Mouse (Mus musculus) liver, embryonic 13.5 days (tissue): ENCODE measurements around the gene Tnnt1. TPM values are rescaled to one million over a fixed set of nuclear protein-coding genes. Genes with fewer than 3 reads are reported as not detected.

Experiments used
- ATAC-seq: fragments of 200-750 bp; cut with Nextera tagmentation; 2 replicates; pipeline ENCODE4 v1.8.0; 2017; ENCODE audit warnings: low read depth, mild to moderate bottlenecking, moderate number of reproducible peaks, moderate library complexity
- DNase-seq: peaks from one replicate; pipeline ENCODE4 v3.0.0; 2022
- H3K27ac ChIP-seq: fragments of 300-500 bp; sonication (generic); 2 replicates; pipeline ENCODE4 v1.5.1; 2015; ENCODE audit warnings: moderate library complexity, mild to moderate bottlenecking, inconsistent platforms
- H3K27me3 ChIP-seq: fragments of 300-500 bp; sonication (generic); 2 replicates; pipeline ENCODE4 v1.6.1; 2015; ENCODE audit warnings: mild to moderate bottlenecking, inconsistent platforms
- H3K36me3 ChIP-seq: fragments of 300-500 bp; sonication (generic); 2 replicates; pipeline ENCODE4 v1.6.1; 2015; ENCODE audit warnings: mild to moderate bottlenecking, inconsistent platforms
- H3K4me1 ChIP-seq: fragments of 300-500 bp; sonication (generic); replicated peaks from 2 replicates; pipeline ENCODE4 v1.6.1; 2015; ENCODE audit warnings: inconsistent platforms
- H3K4me2 ChIP-seq: fragments of 300-500 bp; sonication (generic); 2 replicates; pipeline ENCODE4 v1.6.1; 2015; ENCODE audit warnings: inconsistent platforms, mild to moderate bottlenecking, moderate library complexity
- H3K4me3 ChIP-seq: fragments of 300-500 bp; sonication (generic); replicated peaks from 2 replicates; pipeline ENCODE4 v1.5.1; 2015; ENCODE audit warnings: mild to moderate bottlenecking, inconsistent platforms
- H3K9ac ChIP-seq: fragments of 300-500 bp; sonication (generic); 2 replicates; pipeline ENCODE4 v1.6.1; 2015; ENCODE audit warnings: mild to moderate bottlenecking, inconsistent platforms
- H3K9me3 ChIP-seq: fragments of 300-500 bp; sonication (generic); replicated peaks from 2 replicates; pipeline ENCODE4 v1.6.1; 2016; ENCODE audit warnings: inconsistent platforms
- WGBS: fragments of 180-500 bp; shearing (Covaris S2); methylation state at CpG from one replicate; pipeline ENCODE4 v1.1.7; 2015; ENCODE audit not compliant: insufficient replicate concordance; 5-methylcytosine and 5-hydroxymethylcytosine counted together
- polyA plus RNA-seq: library from polyadenylated mRNA; unstranded; fragments of >200 nt; fragmentation: Nextera tagmentation; extraction: Ambion mirVana; gene quantifications from 2 replicates; pipeline ENCODE4 v1.2.1, GENCODE M21; 2015

The Tnnt1 gene
- polyA plus RNA-seq, 1 experiment from 2014 or later, result 13.2 TPM

GRCm38 (mm10) chr7:4460576-4461434, 55.4 kb downstream of the Tnnt1 start, which contains the start of gene Eps8l1:
Gene Eps8l1 (plus strand): TSS chr7:4460674.
- Histone ChIP-seq H3K4me1 (peaks cover 4% of the 10 kb centered on the region; the same call in 1 of the 2 replicates), H3K27me3 (0 out of 2 replicates have a peak, but pooled peaks cover 3% of the 10 kb centered on the region), H3K4me2 (peak within 1 kb of the TSS; percentile 50), H3K36me3 (no peaks in the 10 kb centered on the region), H3K9me3 (no peaks in the 10 kb centered on the region), H3K27ac (peak within 1 kb of the TSS; percentile 81), H3K9ac (peak within 1 kb of the TSS; percentile 68), H3K4me3 (peak within 1 kb of the TSS; percentile 48)
- 55% methylated on average over 13 of the region's 16 CpGs for WGBS
- ATAC-seq (peak; percentile 78), DNase-seq (no peak)

Other genes with a start within 250 kb of the Tnnt1 start
- not detected in 2 replicates for gene Ncr1, start 178.7 kb downstream of the Tnnt1 start, polyA plus RNA-seq
- 4.3 and 4.6 TPM in 2 replicates for gene Gp6, start 118.6 kb downstream of the Tnnt1 start, polyA plus RNA-seq
- 7.7 and 7.9 TPM in 2 replicates for gene Rdh13, start 70.7 kb downstream of the Tnnt1 start, polyA plus RNA-seq
- 1.4 TPM in 2 replicates for gene Eps8l1, start 55.7 kb downstream of the Tnnt1 start, polyA plus RNA-seq
- gene Ppp1r12c, start 14.7 kb downstream of the Tnnt1 start, polyA plus RNA-seq, result 17.1 and 18.8 TPM in 2 replicates
- 1.1 and 4.5 TPM in 2 replicates for gene Tnni3, start 7.8 kb upstream of the Tnnt1 start, polyA plus RNA-seq
- 0.13 and 0.24 TPM in 2 replicates for gene Dnaaf3, start 16.1 kb upstream of the Tnnt1 start, polyA plus RNA-seq
- 0.39 and 0.46 TPM in 2 replicates for gene Syt5, start 31.2 kb upstream of the Tnnt1 start, polyA plus RNA-seq
- gene Ptprh, start 87.7 kb upstream of the Tnnt1 start, polyA plus RNA-seq, result not detected in 2 replicates
- 22.6 and 25.1 TPM in 2 replicates for gene Tmem86b, start 115.0 kb upstream of the Tnnt1 start, polyA plus RNA-seq
- 5.7 and 7.1 TPM in 2 replicates for gene Ppp6r1, start 142.6 kb upstream of the Tnnt1 start, polyA plus RNA-seq
- 77.8 and 83.4 TPM in 2 replicates for gene Hspbp1, start 168.7 kb upstream of the Tnnt1 start, polyA plus RNA-seq
- gene Brsk1, start 174.2 kb upstream of the Tnnt1 start, polyA plus RNA-seq, result 0.08 and 0.10 TPM in 2 replicates
- gene Tmem150b, start 208.9 kb upstream of the Tnnt1 start, polyA plus RNA-seq, result 0.09 and 0.15 TPM in 2 replicates
- gene Kmt5c, start 223.7 kb upstream of the Tnnt1 start, polyA plus RNA-seq, result 61.6 and 63.9 TPM in 2 replicates
- 98.6 and 105 TPM in 2 replicates for gene Cox6b2, start 236.7 kb upstream of the Tnnt1 start, polyA plus RNA-seq